Mouse (Mus musculus) embryonic facial prominence, embryonic 13.5 days (tissue): ENCODE results near the gene Cd8b1. TPM values are rescaled to one million over a fixed set of nuclear protein-coding genes. Genes with fewer than 3 reads are reported as not detected.

ENCODE experiments used
- ATAC-seq: fragments of 200-750 bp; cut with Nextera tagmentation; 2 replicates; pipeline ENCODE4 v1.8.0; 2017; ENCODE audit warnings: low read depth; ENCODE audit not compliant: insufficient number of reproducible peaks, insufficient read depth, low FRiP score, low TSS enrichment
- H3K27ac ChIP-seq: fragments of 300-500 bp; sonication (generic); 2 replicates; pipeline ENCODE4 v1.5.1; 2015; ENCODE audit warnings: moderate library complexity, mild to moderate bottlenecking, inconsistent platforms
- H3K27me3 ChIP-seq: fragments of 300-500 bp; sonication (generic); 2 replicates; pipeline ENCODE4 v1.6.1; 2015; ENCODE audit warnings: mild to moderate bottlenecking, inconsistent platforms
- H3K36me3 ChIP-seq: fragments of 300-500 bp; sonication (generic); 2 replicates; pipeline ENCODE4 v1.6.1; 2015; ENCODE audit warnings: mild to moderate bottlenecking, inconsistent platforms
- H3K4me1 ChIP-seq: fragments of 300-500 bp; sonication (generic); 2 replicates; pipeline ENCODE4 v1.6.1; 2015; ENCODE audit warnings: inconsistent platforms
- H3K4me2 ChIP-seq: fragments of 300-500 bp; sonication (generic); 2 replicates; pipeline ENCODE4 v1.6.1; 2015; ENCODE audit warnings: moderate library complexity, mild to moderate bottlenecking, inconsistent platforms
- H3K4me3 ChIP-seq: fragments of 300-500 bp; sonication (generic); 2 replicates; pipeline ENCODE4 v1.5.1; 2015; ENCODE audit warnings: mild to moderate bottlenecking, inconsistent platforms
- H3K9ac ChIP-seq: fragments of 300-500 bp; sonication (generic); 2 replicates; pipeline ENCODE4 v1.6.1; 2015; ENCODE audit warnings: mild to moderate bottlenecking, inconsistent platforms
- H3K9me3 ChIP-seq: fragments of 300-500 bp; sonication (generic); 2 replicates; pipeline ENCODE4 v1.6.1; 2016; ENCODE audit warnings: inconsistent platforms
- WGBS: fragments of 180-500 bp; shearing (Covaris S2); methylation state at CpG from one replicate; pipeline ENCODE4 v1.1.7; 2015; ENCODE audit warnings: mixed read lengths; 5-methylcytosine and 5-hydroxymethylcytosine counted together
- polyA plus RNA-seq: library from polyadenylated mRNA; unstranded; fragments of >200 nt; fragmentation: Nextera tagmentation; extraction: Ambion mirVana; gene quantifications from 2 replicates; pipeline ENCODE4 v1.2.1, GENCODE M21; 2015

The Cd8b1 gene
- polyA plus RNA-seq, 1 experiment from 2014 or later, result 0.14 TPM

- no peak overlapping the region for H3K4me2 ChIP-seq
- ATAC-seq, result no peak
- H3K9me3 ChIP-seq, result peaks cover 8% of the 10 kb centered on the region; the same call in 1 of the 2 replicates
- no peak overlapping the region for H3K4me3 ChIP-seq
- H3K9ac ChIP-seq, result no peak overlapping the region
- H3K27ac ChIP-seq, result no peak overlapping the region
- H3K27me3 ChIP-seq, result no peaks in the 10 kb centered on the region
- no peaks in the 10 kb centered on the region for H3K4me1 ChIP-seq
- no peaks in the 10 kb centered on the region for H3K36me3 ChIP-seq
- WGBS, result 91% methylated on average over 6 of the region's 6 CpGs
Measured at GRCm38 (mm10) chr6:71352201-71352600, 29.6 kb downstream of the Cd8b1 start.

GRCm38 (mm10) chr6:71352866-71353427 is 30.4 kb downstream of the Cd8b1 start:
- WGBS, result 85% methylated on average over 10 of the region's 10 CpGs
- H3K27me3 ChIP-seq, result no peaks in the 10 kb centered on the region
- H3K4me3 ChIP-seq, result no peak overlapping the region
- no peak overlapping the region for H3K4me2 ChIP-seq
- ATAC-seq, result no peak
- no peaks in the 10 kb centered on the region for H3K4me1 ChIP-seq
- no peaks in the 10 kb centered on the region for H3K36me3 ChIP-seq
- H3K9me3 ChIP-seq, result peaks cover 3% of the 10 kb centered on the region; the same call in 1 of the 2 replicates
- no peak overlapping the region for H3K27ac ChIP-seq
- H3K9ac ChIP-seq, result no peak overlapping the region

- H3K27ac ChIP-seq, result no peak overlapping the region
- no peaks in the 10 kb centered on the region for H3K9me3 ChIP-seq
- no peak for ATAC-seq
- no peak overlapping the region for H3K4me2 ChIP-seq
- 75% methylated on average over 2 of the region's 2 CpGs for WGBS
- H3K4me3 ChIP-seq, result no peak overlapping the region
- no peaks in the 10 kb centered on the region for H3K27me3 ChIP-seq
- H3K9ac ChIP-seq, result no peak overlapping the region
- no peaks in the 10 kb centered on the region for H3K4me1 ChIP-seq
- no peaks in the 10 kb centered on the region for H3K36me3 ChIP-seq
Measured at GRCm38 (mm10) chr6:71353722-71354121, 31.1 kb downstream of the Cd8b1 start.

DNA sequence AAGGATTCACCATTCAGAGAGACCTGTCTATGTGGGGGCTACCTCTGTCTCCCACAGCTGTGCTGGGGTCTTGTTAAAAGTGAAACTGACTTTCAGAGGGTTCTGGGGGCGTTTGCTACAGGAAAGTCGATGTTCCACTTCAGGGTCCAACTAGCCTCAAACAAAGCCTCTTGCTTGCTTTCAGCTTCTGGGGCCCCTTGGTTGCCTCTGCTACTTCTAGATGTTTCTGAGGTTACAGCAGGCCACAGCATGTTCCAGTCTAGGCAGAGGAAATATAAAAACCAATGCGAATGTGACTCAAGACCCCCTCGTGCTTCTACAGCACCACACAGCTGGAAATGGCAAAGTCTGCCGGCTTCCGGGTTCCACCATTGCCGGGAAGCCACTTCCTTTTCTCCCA is 34.9 kb downstream of the Cd8b1 start:
- Histone ChIP-seq H3K9ac (no peak overlapping the region), H3K27me3 (no peaks in the 10 kb centered on the region)

GRCm38 (mm10) chr6:71360221-71360620 is 37.6 kb downstream of the Cd8b1 start:
- no peaks in the 10 kb centered on the region for H3K4me1 ChIP-seq
- ATAC-seq, result no peak
- H3K27ac ChIP-seq, result no peak overlapping the region
- no peaks in the 10 kb centered on the region for H3K9me3 ChIP-seq
- H3K4me3 ChIP-seq, result no peak overlapping the region
- H3K27me3 ChIP-seq, result no peaks in the 10 kb centered on the region
- 68% methylated on average over 4 of the region's 4 CpGs for WGBS
- no peak overlapping the region for H3K9ac ChIP-seq
- no peak overlapping the region for H3K4me2 ChIP-seq
- no peaks in the 10 kb centered on the region for H3K36me3 ChIP-seq

More for the DNA sequence above, 34.9 kb downstream of the Cd8b1 start:
- Histone ChIP-seq H3K27ac (no peak overlapping the region), H3K9me3 (no peaks in the 10 kb centered on the region), H3K4me3 (no peak overlapping the region), H3K4me2 (no peak overlapping the region), H3K36me3 (no peaks in the 10 kb centered on the region), H3K4me1 (no peaks in the 10 kb centered on the region)
- no peak for ATAC-seq
- 87% methylated on average over 7 of the region's 7 CpGs for WGBS

GRCm38 (mm10) chr6:71360751-71361150 is 38.2 kb downstream of the Cd8b1 start:
- no peak for ATAC-seq
- WGBS, result 57% methylated on average over 5 of the region's 5 CpGs
- no peak overlapping the region for H3K4me3 ChIP-seq
- no peak overlapping the region for H3K27ac ChIP-seq
- no peak overlapping the region for H3K9ac ChIP-seq
- H3K9me3 ChIP-seq, result no peaks in the 10 kb centered on the region
- H3K36me3 ChIP-seq, result no peaks in the 10 kb centered on the region
- no peaks in the 10 kb centered on the region for H3K27me3 ChIP-seq
- no peaks in the 10 kb centered on the region for H3K4me1 ChIP-seq
- H3K4me2 ChIP-seq, result no peak overlapping the region

DNA sequence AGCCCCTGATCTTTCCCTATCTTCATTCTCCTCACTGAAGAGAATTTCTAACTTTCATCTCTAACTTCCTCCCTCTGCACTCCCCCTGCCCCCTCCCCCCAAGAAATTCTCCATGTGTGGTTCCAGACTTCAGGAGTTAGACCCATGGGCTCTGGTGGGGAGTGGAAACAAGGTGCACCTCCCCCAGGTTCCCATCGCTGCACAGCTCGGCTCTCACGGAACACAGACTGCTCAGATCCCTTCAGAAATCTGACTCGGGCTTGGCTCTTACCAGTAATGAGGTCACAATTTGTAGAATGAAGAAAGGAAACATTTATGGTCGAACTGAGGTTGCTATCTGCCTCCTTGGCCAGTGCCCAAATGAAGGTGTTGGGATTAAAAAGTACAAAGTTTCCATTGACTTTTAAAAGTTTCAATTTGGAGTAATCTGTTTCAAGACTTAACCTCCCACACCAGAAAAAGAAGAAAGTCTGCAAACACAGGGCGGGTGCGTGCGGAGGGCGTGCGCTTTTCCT is 38.6 kb downstream of the Cd8b1 start:
- Histone ChIP-seq H3K27ac (no peak overlapping the region), H3K4me2 (no peak overlapping the region), H3K36me3 (no peaks in the 10 kb centered on the region), H3K27me3 (no peaks in the 10 kb centered on the region), H3K9me3 (no peaks in the 10 kb centered on the region), H3K4me3 (no peak overlapping the region), H3K9ac (no peak overlapping the region), H3K4me1 (no peaks in the 10 kb centered on the region)
- 74% methylated on average over 10 of the region's 10 CpGs for WGBS
- no peak for ATAC-seq

- Histone ChIP-seq H3K4me1 (no peaks in the 10 kb centered on the region), H3K36me3 (no peaks in the 10 kb centered on the region), H3K9me3 (no peaks in the 10 kb centered on the region), H3K27me3 (no peaks in the 10 kb centered on the region), H3K4me2 (no peak overlapping the region), H3K9ac (no peak overlapping the region), H3K4me3 (no peak overlapping the region), H3K27ac (no peak overlapping the region)
- 87% methylated on average over 2 of the region's 2 CpGs for WGBS
- ATAC-seq, result no peak
Measured at GRCm38 (mm10) chr6:71363995-71364394, 41.4 kb downstream of the Cd8b1 start.

GRCm38 (mm10) chr6:71369416-71369815 is 46.8 kb downstream of the Cd8b1 start:
- H3K9ac ChIP-seq, result no peak overlapping the region
- no peak for ATAC-seq
- H3K27me3 ChIP-seq, result no peaks in the 10 kb centered on the region
- H3K36me3 ChIP-seq, result no peaks in the 10 kb centered on the region
- 91% methylated on average over 6 of the region's 6 CpGs for WGBS
- H3K27ac ChIP-seq, result no peak overlapping the region
- no peaks in the 10 kb centered on the region for H3K4me1 ChIP-seq
- no peak overlapping the region for H3K4me3 ChIP-seq
- no peak overlapping the region for H3K4me2 ChIP-seq
- H3K9me3 ChIP-seq, result no peaks in the 10 kb centered on the region

GRCm38 (mm10) chr6:71371085-71371605 is 48.6 kb downstream of the Cd8b1 start:
- Histone ChIP-seq H3K4me1 (no peaks in the 10 kb centered on the region), H3K4me2 (no peak overlapping the region), H3K4me3 (no peak overlapping the region), H3K9ac (no peak overlapping the region), H3K27ac (no peak overlapping the region), H3K9me3 (no peaks in the 10 kb centered on the region), H3K27me3 (no peaks in the 10 kb centered on the region), H3K36me3 (no peaks in the 10 kb centered on the region)
- no peak for ATAC-seq
- WGBS, result 85% methylated on average over 5 of the region's 5 CpGs

DNA sequence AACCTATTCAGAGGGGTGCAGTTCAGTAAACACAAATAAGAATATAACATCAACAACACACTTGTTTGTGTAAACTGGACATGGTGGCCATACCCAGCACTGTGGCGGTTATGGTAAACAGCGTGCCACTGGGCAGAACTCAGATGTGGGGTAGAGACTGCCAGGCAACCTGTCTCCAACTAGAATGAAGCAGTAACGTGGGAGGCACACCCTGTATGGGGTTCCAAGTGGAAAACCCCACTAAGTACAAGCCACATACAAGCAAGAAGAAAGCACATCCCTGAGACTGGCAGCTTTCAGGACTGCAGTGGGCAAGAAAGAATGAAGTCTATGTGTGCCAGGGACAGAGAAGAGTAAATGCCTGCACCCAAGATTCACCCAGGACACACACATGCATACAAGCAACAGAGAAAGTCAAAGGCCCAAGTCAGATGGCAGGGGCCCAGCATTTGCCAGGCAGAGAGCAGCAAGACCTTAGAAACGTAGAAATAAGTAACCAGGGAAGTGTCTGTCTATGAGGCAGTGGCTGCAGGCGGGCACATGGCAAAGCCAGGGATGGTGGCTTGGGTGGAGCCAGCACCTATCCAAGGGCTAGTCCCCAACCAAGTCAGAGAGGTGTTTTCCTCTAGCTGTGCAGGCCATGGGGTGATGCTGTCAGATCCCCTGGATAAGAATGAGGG is 49.6 kb downstream of the Cd8b1 start:
- ATAC-seq, result no peak
- Histone ChIP-seq H3K9me3 (no peaks in the 10 kb centered on the region), H3K36me3 (no peaks in the 10 kb centered on the region), H3K4me1 (no peaks in the 10 kb centered on the region), H3K9ac (no peak overlapping the region), H3K4me3 (no peak overlapping the region), H3K27me3 (no peaks in the 10 kb centered on the region), H3K27ac (no peak overlapping the region), H3K4me2 (no peak overlapping the region)
- 80% methylated on average over 5 of the region's 5 CpGs for WGBS

DNA sequence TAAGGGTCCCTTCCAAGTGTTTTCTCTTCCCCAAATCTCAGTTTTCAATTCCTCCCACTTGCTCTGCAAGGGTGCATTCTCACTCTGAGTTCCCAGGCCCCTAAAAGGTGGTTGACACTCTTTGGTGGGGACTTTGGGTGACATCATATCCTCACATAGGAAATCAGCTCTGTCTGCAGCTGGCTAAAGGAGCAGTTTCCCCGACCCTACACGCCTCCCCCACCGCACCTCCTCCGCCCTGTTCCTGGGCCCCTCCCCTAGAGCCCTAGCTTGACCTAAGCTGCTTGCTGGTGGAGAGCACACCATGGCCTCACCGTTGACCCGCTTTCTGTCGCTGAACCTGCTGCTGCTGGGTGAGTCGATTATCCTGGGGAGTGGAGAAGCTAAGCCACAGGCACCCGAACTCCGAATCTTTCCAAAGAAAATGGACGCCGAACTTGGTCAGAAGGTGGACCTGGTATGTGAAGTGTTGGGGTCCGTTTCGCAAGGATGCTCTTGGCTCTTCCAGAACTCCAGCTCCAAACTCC is 50.7 kb downstream of the Cd8b1 start, which contains the start of gene Cd8a:
Cd8a (plus strand) TSS at position 179 of the 527 bp plus-strand sequence.
- H3K27me3 ChIP-seq, result no peaks in the 10 kb centered on the region
- H3K9ac ChIP-seq, result no peak within 1 kb of the TSS
- no peaks in the 10 kb centered on the region for H3K4me1 ChIP-seq
- H3K36me3 ChIP-seq, result no peaks in the 10 kb centered on the region
- no peaks in the 10 kb centered on the region for H3K9me3 ChIP-seq
- ATAC-seq, result no peak
- H3K4me3 ChIP-seq, result no peak within 1 kb of the TSS
- no peak within 1 kb of the TSS for H3K4me2 ChIP-seq
- WGBS, result 73% methylated on average over 14 of the region's 14 CpGs
- H3K27ac ChIP-seq, result no peak within 1 kb of the TSS
